Mouse (Mus musculus): ENCODE measurements around the gene Zfp637. TPM values are rescaled to one million over a fixed set of nuclear protein-coding genes. Genes with fewer than 3 reads are reported as not detected.

Zfp637 gene
- polyA plus RNA-seq, 1 experiment from 2014 or later = 109 TPM

DNA sequence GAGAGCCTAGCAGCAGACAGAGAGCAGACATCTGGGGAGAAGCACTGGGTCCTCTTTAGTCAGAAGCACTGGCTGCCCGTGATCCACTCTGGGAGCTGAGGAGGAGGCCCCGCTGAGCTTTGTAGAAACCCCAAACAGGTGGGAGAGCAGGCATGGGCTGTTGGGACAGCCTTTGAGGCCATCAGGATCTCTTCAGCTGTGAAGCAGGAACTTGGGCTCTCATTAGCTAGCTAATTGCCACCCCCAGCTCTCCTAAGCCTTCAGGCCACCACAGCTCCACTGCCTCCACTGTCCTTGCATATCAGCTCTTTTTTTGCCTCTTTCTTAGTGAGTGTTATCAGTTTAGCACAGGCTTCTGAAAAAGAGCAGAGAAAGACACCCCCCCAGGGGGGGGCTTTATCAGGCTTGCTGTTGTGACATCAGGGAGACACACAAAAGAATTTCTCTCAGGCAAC, 47.7 kb downstream of the Zfp637 start:
- Histone ChIP-seq H3K27ac (ENCODE audit: low read depth) (no peak overlapping the region), H3K4me2 (ENCODE audit: low read length) (no peak overlapping the region), H3K27me3 (replicated peaks; ENCODE audit: control insufficient read depth, insufficient read depth, low read length) (no peaks in the 10 kb centered on the region), H3K9me3 (ENCODE audit: control insufficient read depth, low read length) (no peaks in the 10 kb centered on the region), H3K36me3 (ENCODE audit: control insufficient read depth, insufficient read depth, low read length) (no peaks in the 10 kb centered on the region), H3K9ac (ENCODE audit: low read length) (no peak overlapping the region), H3K4me1 (replicated peaks; ENCODE audit: control insufficient read depth, insufficient read depth, low read length) (no peaks in the 10 kb centered on the region), H3K4me3 (ENCODE audit: low read depth, low read length) (no peak overlapping the region)
- DNase-seq (ENCODE audit: low spot score) (no peak), ATAC-seq (replicated peaks; ENCODE audit: low FRiP score, low TSS enrichment, low read depth) (no peak)
- WGBS = 67% methylated on average over 2 of the region's 2 CpGs

DNA sequence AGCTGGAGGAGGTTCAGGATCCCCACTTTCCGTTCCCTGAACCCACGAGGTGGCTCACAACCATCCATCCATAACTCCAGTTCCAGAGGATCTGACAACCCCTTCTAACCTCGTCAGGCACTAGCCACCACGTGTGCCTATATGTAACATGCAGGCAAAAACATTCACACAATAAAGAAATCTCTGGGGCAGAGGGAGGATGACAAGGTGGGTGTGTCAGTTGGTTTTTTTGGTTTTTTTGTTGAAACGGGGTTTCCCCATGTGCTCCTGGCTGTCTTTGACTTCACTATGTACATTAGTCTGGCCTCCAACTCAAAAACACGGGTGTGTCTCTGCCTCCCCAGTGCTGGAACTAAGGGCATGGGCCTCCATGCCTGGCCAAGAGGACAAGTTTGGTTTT, 49.3 kb downstream of the Zfp637 start:
- no peak for DNase-seq (ENCODE audit: low spot score)

DNA sequence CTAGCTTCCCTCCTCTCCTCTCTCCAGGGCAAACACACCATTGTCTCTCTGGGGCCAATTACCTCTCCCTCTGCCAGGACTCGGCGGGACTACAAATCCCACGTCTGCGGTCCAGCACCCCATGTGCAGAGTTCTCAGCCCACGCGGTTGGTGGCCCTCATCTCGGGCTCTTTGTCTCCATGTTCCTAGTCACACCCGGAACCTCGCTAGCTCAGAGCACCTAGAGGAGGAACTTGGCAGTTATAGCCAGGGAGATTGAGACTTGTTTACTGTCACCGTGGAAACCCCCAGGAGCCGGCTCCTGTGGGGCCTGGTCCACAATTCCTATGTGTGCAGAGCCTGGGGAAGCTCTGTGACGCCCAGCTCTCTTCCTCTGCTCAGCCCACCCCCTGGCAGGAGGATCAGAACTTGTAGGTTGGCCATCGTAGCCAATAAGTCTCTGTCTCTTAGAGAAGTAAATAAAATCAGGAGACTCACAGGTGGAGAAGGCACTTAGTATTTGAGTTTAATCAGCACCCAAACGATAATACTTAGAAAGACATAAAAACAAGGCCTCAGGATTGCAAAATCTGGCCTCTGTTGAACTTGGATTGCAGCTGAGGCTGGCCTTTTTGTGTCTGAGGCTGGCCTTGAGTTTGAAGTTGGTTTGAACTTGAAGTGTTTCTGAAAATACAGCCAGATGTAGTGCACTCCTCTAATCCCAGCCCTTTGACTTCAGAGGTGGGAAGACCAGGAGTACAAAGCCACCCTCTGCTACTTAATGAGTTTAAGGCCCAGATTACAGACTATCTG, 50.6 kb downstream of the Zfp637 start:
- Histone ChIP-seq H3K9ac (ENCODE audit: low read length) (no peak overlapping the region), H3K27ac (ENCODE audit: low read depth) (no peak overlapping the region), H3K4me2 (ENCODE audit: low read length) (peak overlapping the region; percentile 0; the same call in 1 of the 2 replicates), H3K4me1 (replicated peaks; ENCODE audit: control insufficient read depth, insufficient read depth, low read length) (no peaks in the 10 kb centered on the region), H3K9me3 (ENCODE audit: control insufficient read depth, low read length) (no peaks in the 10 kb centered on the region), H3K4me3 (ENCODE audit: low read depth, low read length) (no peak overlapping the region), H3K36me3 (ENCODE audit: control insufficient read depth, insufficient read depth, low read length) (no peaks in the 10 kb centered on the region), H3K27me3 (replicated peaks; ENCODE audit: control insufficient read depth, insufficient read depth, low read length) (no peaks in the 10 kb centered on the region)
- 46% methylated on average over 14 of the region's 14 CpGs for WGBS
- no peak; the same call in 1 of the 2 replicates for ATAC-seq (replicated peaks; ENCODE audit: low FRiP score, low TSS enrichment, low read depth)
- no peak for DNase-seq (ENCODE audit: low spot score)

More for the DNA sequence above, 49.3 kb downstream of the Zfp637 start:
- Histone ChIP-seq H3K4me1 (replicated peaks; ENCODE audit: control insufficient read depth, insufficient read depth, low read length) (no peaks in the 10 kb centered on the region), H3K9me3 (ENCODE audit: control insufficient read depth, low read length) (no peaks in the 10 kb centered on the region), H3K4me3 (ENCODE audit: low read depth, low read length) (no peak overlapping the region), H3K27me3 (replicated peaks; ENCODE audit: control insufficient read depth, insufficient read depth, low read length) (no peaks in the 10 kb centered on the region), H3K9ac (ENCODE audit: low read length) (no peak overlapping the region), H3K4me2 (ENCODE audit: low read length) (no peak overlapping the region), H3K27ac (ENCODE audit: low read depth) (no peak overlapping the region), H3K36me3 (ENCODE audit: control insufficient read depth, insufficient read depth, low read length) (no peaks in the 10 kb centered on the region)
- WGBS = 82% methylated on average over 6 of the region's 6 CpGs
- ATAC-seq (replicated peaks; ENCODE audit: low FRiP score, low TSS enrichment, low read depth) = no peak

GRCm38 (mm10) chr6:117892386-117892785, 51.4 kb downstream of the Zfp637 start:
- Histone ChIP-seq H3K4me3 (ENCODE audit: low read depth, low read length) (no peak overlapping the region), H3K4me2 (ENCODE audit: low read length) (no peak overlapping the region), H3K27ac (ENCODE audit: low read depth) (no peak overlapping the region), H3K9ac (ENCODE audit: low read length) (no peak overlapping the region), H3K9me3 (ENCODE audit: control insufficient read depth, low read length) (no peaks in the 10 kb centered on the region), H3K4me1 (replicated peaks; ENCODE audit: control insufficient read depth, insufficient read depth, low read length) (no peaks in the 10 kb centered on the region), H3K36me3 (ENCODE audit: control insufficient read depth, insufficient read depth, low read length) (no peaks in the 10 kb centered on the region), H3K27me3 (replicated peaks; ENCODE audit: control insufficient read depth, insufficient read depth, low read length) (no peaks in the 10 kb centered on the region)
- 72% methylated on average over 3 of the region's 3 CpGs for WGBS
- no peak for ATAC-seq (replicated peaks; ENCODE audit: low FRiP score, low TSS enrichment, low read depth)
- no peak for DNase-seq (ENCODE audit: low spot score)

DNA sequence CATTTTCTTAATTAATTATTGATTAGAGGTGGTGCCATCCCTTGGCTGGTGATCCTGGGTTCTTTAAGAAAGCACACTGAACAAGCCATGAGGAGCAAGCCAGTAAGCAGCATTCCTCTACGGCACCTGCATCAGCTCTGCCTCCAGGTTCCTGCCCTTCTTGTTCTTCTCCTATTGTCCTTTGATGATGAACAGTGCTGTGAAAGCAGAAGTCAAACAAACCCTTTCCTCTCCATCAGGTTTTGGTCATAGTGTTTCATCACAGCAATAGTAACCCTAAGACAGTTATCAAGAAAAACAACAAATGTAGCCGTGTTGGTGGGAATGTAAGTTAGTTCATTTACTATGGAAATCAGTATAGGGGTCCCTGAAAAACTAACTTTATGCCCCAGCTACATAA, 52.5 kb downstream of the Zfp637 start:
- WGBS = 87% methylated on average over 2 of the region's 2 CpGs
- DNase-seq (ENCODE audit: low spot score) (no peak), ATAC-seq (replicated peaks; ENCODE audit: low FRiP score, low TSS enrichment, low read depth) (no peak)

More for the DNA sequence above, 52.5 kb downstream of the Zfp637 start:
- Histone ChIP-seq H3K36me3 (ENCODE audit: control insufficient read depth, insufficient read depth, low read length) (no peaks in the 10 kb centered on the region), H3K4me2 (ENCODE audit: low read length) (no peak overlapping the region), H3K4me3 (ENCODE audit: low read depth, low read length) (no peak overlapping the region), H3K9ac (ENCODE audit: low read length) (no peak overlapping the region), H3K9me3 (ENCODE audit: control insufficient read depth, low read length) (no peaks in the 10 kb centered on the region), H3K27ac (ENCODE audit: low read depth) (no peak overlapping the region), H3K4me1 (replicated peaks; ENCODE audit: control insufficient read depth, insufficient read depth, low read length) (no peaks in the 10 kb centered on the region), H3K27me3 (replicated peaks; ENCODE audit: control insufficient read depth, insufficient read depth, low read length) (no peaks in the 10 kb centered on the region)

Other genes with a start within 250 kb of the Zfp637 start
- 6.8 and 8.4 TPM in 2 replicates for gene Zfp239, start 20.9 kb downstream of the Zfp637 start, polyA plus RNA-seq (2014; fragmentation: Nextera tagmentation; extraction: Ambion mirVana)
- 798 and 814 TPM in 2 replicates for gene Hnrnpf, start 59.1 kb downstream of the Zfp637 start, polyA plus RNA-seq (2014; fragmentation: Nextera tagmentation; extraction: Ambion mirVana)
- 1.7 and 3.2 TPM in 2 replicates for gene Fxyd4, start 96.5 kb downstream of the Zfp637 start, polyA plus RNA-seq (2014; fragmentation: Nextera tagmentation; extraction: Ambion mirVana)
- 0.05 TPM in 1 of 2 replicates, not detected in the other for gene Rasgef1a, start 170.3 kb downstream of the Zfp637 start, polyA plus RNA-seq (2014; fragmentation: Nextera tagmentation; extraction: Ambion mirVana)

Measured in intestine, embryonic 14.5 days (tissue).